Comparison of ENCODE assay signal across 17 mouse cellular contexts in the genomic region with DNA sequence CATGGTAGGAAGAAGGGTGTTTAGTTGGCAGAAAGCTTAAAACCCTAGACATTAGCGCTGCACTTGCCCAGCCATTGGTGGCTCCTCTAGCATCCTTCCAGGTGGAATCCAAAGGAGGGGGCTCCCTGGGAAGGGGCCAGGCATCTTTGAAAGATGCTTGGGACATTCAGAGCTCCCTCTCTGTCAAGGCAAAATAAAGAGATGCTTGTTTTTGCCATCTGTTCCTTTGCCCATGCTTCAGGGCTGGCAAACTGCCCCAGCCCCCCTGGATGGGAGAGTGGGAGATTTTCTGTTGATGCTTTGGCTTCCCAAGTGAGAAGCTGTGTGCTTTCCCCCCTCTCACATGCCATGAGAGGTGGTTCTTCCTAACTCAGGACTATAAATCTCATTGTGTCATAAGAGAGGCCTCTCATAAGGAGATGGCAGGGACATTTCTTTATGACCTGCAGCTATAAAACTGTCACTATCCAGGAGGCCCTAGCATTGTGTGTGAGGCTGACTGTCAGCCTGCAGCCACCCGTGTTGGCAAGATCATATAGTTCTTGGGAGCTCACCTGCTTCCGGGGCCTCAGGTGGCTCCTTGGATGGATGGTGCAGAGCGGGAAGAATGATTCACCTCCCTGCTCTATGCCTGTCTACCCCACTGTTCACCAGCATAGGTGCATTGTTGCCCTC. TPM values are rescaled to one million over a fixed set of nuclear protein-coding genes. Genes with fewer than 3 reads are reported as not detected.
A peak's percentile ranks its signal among the peaks of the same experiment; 100 is the strongest.
DNase-seq lines count a peak whose midpoint lies in the region; ATAC-seq and TF ChIP-seq lines count a peak whose summit lies in the region.
"Had no signal": no experiment of that assay in that cellular context is flagged by ENCODE, and none has a peak within 500 bp of the region (broad histone marks: within the 10 kb centered on the region; RNA-seq: fewer than 3 reads in every experiment).

No protein-coding gene starts in this region.

- TF ChIP-seq CTCF in cerebellum, adult 2 months (IDR thresholded peaks at IDR 0.05; ENCODE audit: borderline replicate concordance, insufficient read depth, low read depth, low read length), result no peak

- no peak overlapping the region for H3K9ac ChIP-seq in kidney, embryonic 15.5 days
- H3K9ac ChIP-seq: limb, embryonic 15.5 days; lung, embryonic 15.5 days had no signal

- DNase-seq in cerebellum, adult 2 months, result peak in 1 of 2 experiments; percentile 52
- DNase-seq in layer of hippocampus, adult 11-12 months (ENCODE audit: low spot score), result peak; percentile 38
- no peak for DNase-seq in layer of hippocampus, adult 9-10 months (ENCODE audit: low spot score)
- peak; percentile 75 to 78 for DNase-seq in right cerebral cortex, postnatal 10 days (ENCODE audit: low spot score in 2 of 2)
- DNase-seq in right cerebral cortex, postnatal 36 days (ENCODE audit: low spot score in 2 of 2), result no peak
- DNase-seq in right cerebral cortex, postnatal 4 days, result peak; percentile 52
- DNase-seq: gastrocnemius, postnatal 36 days; kidney, postnatal 4 days; retina, postnatal 1 day had no signal

- H3K4me3 ChIP-seq in cerebellum, adult 2 months (replicated peaks; ENCODE audit: insufficient read depth, low read depth, low read length), result no peak overlapping the region
- H3K4me3 ChIP-seq in kidney, embryonic 15.5 days (replicated peaks), result no peak overlapping the region
- H3K4me3 ChIP-seq: erythroblast, embryonic 14.5 days; limb, embryonic 15.5 days; lung, embryonic 15.5 days had no signal

- TF ChIP-seq POLR2A in cerebellum, adult 2 months (IDR thresholded peaks at IDR 0.05; ENCODE audit: borderline replicate concordance, insufficient read depth, low read length), result no peak

- H3K9me3 ChIP-seq in kidney, embryonic 15.5 days (replicated peaks), result no peaks in the 10 kb centered on the region
- H3K9me3 ChIP-seq: limb, embryonic 15.5 days; lung, embryonic 15.5 days had no signal

- H3K4me1 ChIP-seq in cerebellum, adult 2 months (ENCODE audit: control insufficient read depth, insufficient read depth, low read length), result peaks cover 34% of the 10 kb centered on the region
- no peaks in the 10 kb centered on the region for H3K4me1 ChIP-seq in kidney, embryonic 15.5 days
- H3K4me1 ChIP-seq: limb, embryonic 15.5 days; lung, embryonic 15.5 days had no signal

- H3K27ac ChIP-seq in cerebellum, adult 2 months (ENCODE audit: insufficient read depth, low read length), result peak overlapping the region; percentile 28; the same call in 1 of the 2 replicates
- H3K27ac ChIP-seq in kidney, embryonic 15.5 days, result no peak overlapping the region
- H3K27ac ChIP-seq: limb, embryonic 15.5 days; lung, embryonic 15.5 days had no signal

- H3K36me3 ChIP-seq in kidney, embryonic 15.5 days, result no peaks in the 10 kb centered on the region
- H3K36me3 ChIP-seq: limb, embryonic 15.5 days; lung, embryonic 15.5 days had no signal

- 30% methylated on average over 4 of the region's 4 CpGs for WGBS in cerebellum, adult 2 months
- WGBS in kidney, embryonic 15.5 days, result 81% methylated on average over 4 of the region's 4 CpGs

- ATAC-seq in cerebellum, adult (ENCODE audit: insufficient number of reproducible peaks, low FRiP score, low TSS enrichment), result no peak
- ATAC-seq in kidney, embryonic 15.5 days (replicated peaks; ENCODE audit: low FRiP score), result no peak
- ATAC-seq: inflammation-experienced regulatory T-cells, adult 6 months had no signal

- H3K4me2 ChIP-seq in kidney, embryonic 15.5 days, result no peak overlapping the region
- H3K4me2 ChIP-seq: limb, embryonic 15.5 days; lung, embryonic 15.5 days had no signal

- no peaks in the 10 kb centered on the region for H3K27me3 ChIP-seq in cerebellum, adult 2 months (ENCODE audit: control insufficient read depth, insufficient read depth, low read length)
- no peaks in the 10 kb centered on the region for H3K27me3 ChIP-seq in kidney, embryonic 15.5 days
- H3K27me3 ChIP-seq: limb, embryonic 15.5 days; lung, embryonic 15.5 days had no signal

RNA-seq across cellular contexts. Expression of a gene that starts 38.1 kb away (rescaled TPM):
- polyA plus RNA-seq in cerebellum, adult 2 months (2012; rRNA removed), result 25.7 and 31.6 TPM in 2 replicates
- 2.5 and 2.7 TPM in 2 replicates for polyA plus RNA-seq in kidney, embryonic 15.5 days (2015; fragmentation: Nextera tagmentation; extraction: Ambion mirVana)
- polyA plus RNA-seq: erythroblast, embryonic 14.5 days had no signal

RNA-seq across cellular contexts. Expression of a gene that starts 59.5 kb away (rescaled TPM):
- polyA plus RNA-seq in cerebellum, adult 2 months (2012; rRNA removed), result 0.67 and 0.85 TPM in 2 replicates
- not detected in 2 replicates for polyA plus RNA-seq in kidney, embryonic 15.5 days (2015; fragmentation: Nextera tagmentation; extraction: Ambion mirVana)
- polyA plus RNA-seq: erythroblast, embryonic 14.5 days; heart, embryonic 14.5 days; inflammation-experienced regulatory T-cells, adult 6 months; limb, embryonic 15.5 days; lung, embryonic 15.5 days; neural tube, embryonic 11.5 days had no signal

Comparison
In these comparisons a context has a peak if more than half of its experiments do, and no peak if none do; other contexts are left out.
1. DNase-seq: peak in layer of hippocampus, adult 11-12 months (single experiment), right cerebral cortex, postnatal 10 days (2 of 2) and right cerebral cortex, postnatal 4 days (single experiment); none in layer of hippocampus, adult 9-10 months (single experiment) and right cerebral cortex, postnatal 36 days (0 of 2).